Comparison of ENCODE assay signal across 9 mouse cellular contexts in genomic region chr11:68398891-68399547, GRCm38 (mm10). TPM values are rescaled to one million over a fixed set of nuclear protein-coding genes. Genes with fewer than 3 reads are reported as not detected.
DNase-seq lines count a peak whose midpoint lies in the region; ATAC-seq and TF ChIP-seq lines count a peak whose summit lies in the region.
"Had no signal": no experiment of that assay in that cellular context is flagged by ENCODE, and none has a peak within 500 bp of the region (broad histone marks: within the 10 kb centered on the region; RNA-seq: fewer than 3 reads in every experiment).

No protein-coding gene starts in this region.

- no peaks in the 10 kb centered on the region for H3K36me3 ChIP-seq in embryonic facial prominence, embryonic 15.5 days
- H3K36me3 ChIP-seq in intestine, embryonic 14.5 days (ENCODE audit: control insufficient read depth, insufficient read depth, low read length): no peaks in the 10 kb centered on the region
- H3K36me3 ChIP-seq in myocyte (ENCODE audit: control insufficient read depth, insufficient read depth): no peaks in the 10 kb centered on the region

- H3K9ac ChIP-seq in embryonic facial prominence, embryonic 15.5 days: no peak overlapping the region
- no peak overlapping the region; the same call in 1 of the 2 replicates for H3K9ac ChIP-seq in intestine, embryonic 14.5 days (ENCODE audit: low read length)
- H3K9ac ChIP-seq: liver, embryonic 14.5 days had no signal

- peak; percentile 48 for DNase-seq in kidney, adult 9 months
- no peak for DNase-seq in kidney, postnatal 10 days
- DNase-seq in intestine, embryonic 14.5 days (ENCODE audit: low spot score): no peak
- no peak for DNase-seq in urinary bladder, adult 2 months (ENCODE audit: low spot score)
- DNase-seq in left cerebral cortex, adult 9 months (ENCODE audit: low spot score in 2 of 2): no peak
- DNase-seq in right cerebral cortex, postnatal 14 days: no peak

- no peaks in the 10 kb centered on the region for H3K9me3 ChIP-seq in embryonic facial prominence, embryonic 15.5 days (replicated peaks)
- no peaks in the 10 kb centered on the region for H3K9me3 ChIP-seq in intestine, embryonic 14.5 days (ENCODE audit: control insufficient read depth, low read length)

- H3K4me3 ChIP-seq in embryonic facial prominence, embryonic 15.5 days (replicated peaks): peak overlapping the region; percentile 45
- H3K4me3 ChIP-seq in intestine, embryonic 14.5 days (ENCODE audit: low read depth, low read length): peak overlapping the region; percentile 48
- no peak overlapping the region for H3K4me3 ChIP-seq in myocyte

- no peak overlapping the region for H3ac ChIP-seq in myocyte (ENCODE audit: control insufficient read depth, insufficient read length)

- ATAC-seq in embryonic facial prominence, embryonic 15.5 days (ENCODE audit: insufficient number of reproducible peaks, low FRiP score, low TSS enrichment, low read depth): no peak
- no peak for ATAC-seq in intestine, embryonic 14.5 days (replicated peaks; ENCODE audit: low FRiP score, low TSS enrichment, low read depth)

- H3K27me3 ChIP-seq in embryonic facial prominence, embryonic 15.5 days: peaks cover 80% of the 10 kb centered on the region
- H3K27me3 ChIP-seq in intestine, embryonic 14.5 days (replicated peaks; ENCODE audit: control insufficient read depth, insufficient read depth, low read length): peaks cover 50% of the 10 kb centered on the region
- H3K27me3 ChIP-seq in myocyte (ENCODE audit: control insufficient read depth, insufficient read depth, insufficient read length): no peaks in the 10 kb centered on the region

- peaks cover 18% of the 10 kb centered on the region for H3K4me1 ChIP-seq in embryonic facial prominence, embryonic 15.5 days
- no peaks in the 10 kb centered on the region for H3K4me1 ChIP-seq in intestine, embryonic 14.5 days (replicated peaks; ENCODE audit: control insufficient read depth, insufficient read depth, low read length)

- no peak for TF ChIP-seq POLR2A in myocyte (IDR thresholded peaks at IDR 0.05; ENCODE audit: insufficient read length, low read depth)

- H3K4me2 ChIP-seq in embryonic facial prominence, embryonic 15.5 days (replicated peaks): peak overlapping the region; percentile 94
- peak overlapping the region; percentile 98 for H3K4me2 ChIP-seq in intestine, embryonic 14.5 days (ENCODE audit: low read length)
- H3K4me2 ChIP-seq in myocyte (ENCODE audit: low read depth): peak overlapping the region; percentile 60

- H3K27ac ChIP-seq in embryonic facial prominence, embryonic 15.5 days (replicated peaks): no peak overlapping the region
- no peak overlapping the region for H3K27ac ChIP-seq in intestine, embryonic 14.5 days (ENCODE audit: low read depth)
- H3K27ac ChIP-seq: liver, embryonic 14.5 days had no signal

- no peaks in the 10 kb centered on the region for H3K79me2 ChIP-seq in myocyte (ENCODE audit: control insufficient read depth, insufficient read depth)

- WGBS in embryonic facial prominence, embryonic 15.5 days: 14% methylated on average over 24 of the region's 24 CpGs
- WGBS in intestine, embryonic 14.5 days: 26% methylated on average over 24 of the region's 24 CpGs

TF ChIP-seq in myocyte, 11 proteins besides CTCF, POLR2A, EP300 and RAD21:
- TF ChIP-seq USF1 (IDR thresholded peaks at IDR 0.05; ENCODE audit: low read depth) (no peak), TCF12 (IDR thresholded peaks at IDR 0.05; ENCODE audit: insufficient read depth, poor library complexity, severe bottlenecking) (no peak), MYOD1 (IDR thresholded peaks at IDR 0.05; ENCODE audit: control insufficient read depth in 1 of 3, insufficient read length in 2 of 3, low read depth in 2 of 3) (no peak)

RNA-seq across cellular contexts. Expression of gene Ntn1, which starts 1.6 kb away (rescaled TPM):
- polyA plus RNA-seq in embryonic facial prominence, embryonic 15.5 days (2015; fragmentation: Nextera tagmentation; extraction: Ambion mirVana): 12.5 and 15.8 TPM in 2 replicates
- 6.2 and 6.7 TPM in 2 replicates for polyA plus RNA-seq in intestine, embryonic 14.5 days (2014; fragmentation: Nextera tagmentation; extraction: Ambion mirVana)
- 15.6 TPM for polyA plus RNA-seq in myocyte (2012; fragmentation: generic; extraction: Trizol)
- polyA plus RNA-seq in urinary bladder, adult 2 months (2012; rRNA removed): 17.7 and 25.2 TPM in 2 replicates

RNA-seq across cellular contexts. Expression of gene Pik3r5, which starts 32.9 kb away (rescaled TPM):
- polyA plus RNA-seq in embryonic facial prominence, embryonic 15.5 days (2015; fragmentation: Nextera tagmentation; extraction: Ambion mirVana): 0.55 and 1.0 TPM in 2 replicates
- polyA plus RNA-seq in intestine, embryonic 14.5 days (2014; fragmentation: Nextera tagmentation; extraction: Ambion mirVana): 0.61 and 0.78 TPM in 2 replicates
- 0.22 TPM for polyA plus RNA-seq in myocyte (2012; fragmentation: generic; extraction: Trizol)
- polyA plus RNA-seq in urinary bladder, adult 2 months (2012; rRNA removed): 1.5 and 2.5 TPM in 2 replicates
